Mouse (Mus musculus) 3T3-L1 (cell line): ENCODE results near the gene Gimap8.
"Not testable (repeated sequence)": the region's sequence is repeated elsewhere in the genome, so short reads cannot be mapped to it uniquely, and the experiment has no call there.

ENCODE experiments used
- DNase-seq: peaks from one replicate; pipeline ENCODE4 v3.0.0-alpha.2; 2015; ENCODE audit warnings: low read depth, low spot score

The Gimap8 gene

GRCm38 (mm10) chr6:48677492-48678345 lies 30.7 kb downstream of the Gimap8 start:
- no peak for DNase-seq

- DNase-seq = no peak
Measured at GRCm38 (mm10) chr6:48678391-48678790, 31.4 kb downstream of the Gimap8 start.

GRCm38 (mm10) chr6:48679701-48680100 lies 32.7 kb downstream of the Gimap8 start:
- no peak for DNase-seq

- no peak for DNase-seq
Measured at GRCm38 (mm10) chr6:48680421-48680820, 33.4 kb downstream of the Gimap8 start.

- DNase-seq = no peak
Measured at GRCm38 (mm10) chr6:48681472-48682090, 34.5 kb downstream of the Gimap8 start.

GRCm38 (mm10) chr6:48682271-48682670 lies 35.2 kb downstream of the Gimap8 start:
- no peak for DNase-seq

GRCm38 (mm10) chr6:48683263-48683821 lies 36.3 kb downstream of the Gimap8 start:
- not testable (repeated sequence) for DNase-seq

GRCm38 (mm10) chr6:48684319-48684718 lies 37.3 kb downstream of the Gimap8 start, which contains the start of gene Gimap4:
Gimap4 (plus strand) TSS chr6:48684549.
- no peak for DNase-seq

GRCm38 (mm10) chr6:48684806-48685205 lies 37.8 kb downstream of the Gimap8 start:
- no peak for DNase-seq

- no peak for DNase-seq
Measured at GRCm38 (mm10) chr6:48685251-48685650, 38.2 kb downstream of the Gimap8 start.

- no peak for DNase-seq
Measured at GRCm38 (mm10) chr6:48685694-48686665, 38.9 kb downstream of the Gimap8 start.

- peak; percentile 17 for DNase-seq
Measured at GRCm38 (mm10) chr6:48687077-48687476, 40.0 kb downstream of the Gimap8 start.

- DNase-seq = no peak
Measured at GRCm38 (mm10) chr6:48689320-48689719, 42.3 kb downstream of the Gimap8 start.

GRCm38 (mm10) chr6:48692962-48693361 lies 45.9 kb downstream of the Gimap8 start:
- no peak for DNase-seq

- DNase-seq = no peak
Measured at GRCm38 (mm10) chr6:48696830-48697554, 50.0 kb downstream of the Gimap8 start.

GRCm38 (mm10) chr6:48697555-48697930 lies 50.5 kb downstream of the Gimap8 start:
- no peak for DNase-seq

- DNase-seq = no peak
Measured at GRCm38 (mm10) chr6:48698066-48698856, 51.2 kb downstream of the Gimap8 start.

GRCm38 (mm10) chr6:48698888-48699287 lies 51.9 kb downstream of the Gimap8 start:
- no peak for DNase-seq

- no peak for DNase-seq
Measured at GRCm38 (mm10) chr6:48700251-48701075, 53.4 kb downstream of the Gimap8 start.
